Mouse (Mus musculus): Measurements from ENCODE around the gene Entpd8. TPM values are rescaled to one million over a fixed set of nuclear protein-coding genes. Genes with fewer than 3 reads are reported as not detected.

Entpd8 gene
- polyA plus RNA-seq, 1 experiment from 2014 or later: not detected

- peak overlapping the region; percentile 97 for H3K27ac ChIP-seq
- no peaks in the 10 kb centered on the region for H3K9me3 ChIP-seq (replicated peaks)
- 62% methylated on average over 6 of the region's 6 CpGs for WGBS
- no peak overlapping the region for H3K9ac ChIP-seq
- no peaks in the 10 kb centered on the region for H3K36me3 ChIP-seq
- H3K4me1 ChIP-seq: peaks cover 54% of the 10 kb centered on the region
- no peak for ATAC-seq (ENCODE audit: low FRiP score)
- no peak overlapping the region for H3K4me3 ChIP-seq
- no peaks in the 10 kb centered on the region for H3K27me3 ChIP-seq
- H3K4me2 ChIP-seq (replicated peaks): no peak overlapping the region
Observed at GRCm38 (mm10) chr2:25125146-25125545, 45.0 kb downstream of the Entpd8 start.

- peaks cover 61% of the 10 kb centered on the region for H3K4me1 ChIP-seq
Observed at GRCm38 (mm10) chr2:25126011-25127010, 46.2 kb downstream of the Entpd8 start.

GRCm38 (mm10) chr2:25127206-25127605, 47.1 kb downstream of the Entpd8 start:
- peak overlapping the region; percentile 97 for H3K27ac ChIP-seq
- no peak for ATAC-seq (ENCODE audit: low FRiP score)
- no peaks in the 10 kb centered on the region for H3K27me3 ChIP-seq
- H3K4me1 ChIP-seq: peaks cover 61% of the 10 kb centered on the region
- H3K4me3 ChIP-seq: no peak overlapping the region
- no peaks in the 10 kb centered on the region for H3K9me3 ChIP-seq (replicated peaks)
- H3K9ac ChIP-seq: 0 out of 2 replicates have a peak overlapping the region, but pooled peaks have one; percentile 10
- H3K4me2 ChIP-seq (replicated peaks): no peak overlapping the region
- no peaks in the 10 kb centered on the region for H3K36me3 ChIP-seq
- 36% methylated on average over 5 of the region's 5 CpGs for WGBS

More at GRCm38 (mm10) chr2:25126011-25127010, 46.2 kb downstream of the Entpd8 start:
- no peaks in the 10 kb centered on the region for H3K9me3 ChIP-seq (replicated peaks)
- H3K27me3 ChIP-seq: no peaks in the 10 kb centered on the region
- H3K9ac ChIP-seq: peak overlapping the region; percentile 15; the same call in 1 of the 2 replicates
- 11% methylated on average over 19 of the region's 19 CpGs for WGBS
- H3K4me2 ChIP-seq (replicated peaks): 0 out of 2 replicates have a peak overlapping the region, but pooled peaks have one; percentile 20
- peak; percentile 91 for ATAC-seq (ENCODE audit: low FRiP score)
- no peak overlapping the region for H3K4me3 ChIP-seq
- H3K36me3 ChIP-seq: no peaks in the 10 kb centered on the region
- peak overlapping the region; percentile 97 for H3K27ac ChIP-seq

- no peak overlapping the region for H3K4me2 ChIP-seq (replicated peaks)
- H3K9me3 ChIP-seq (replicated peaks): no peaks in the 10 kb centered on the region
- no peaks in the 10 kb centered on the region for H3K27me3 ChIP-seq
- ATAC-seq (ENCODE audit: low FRiP score): no peak
- no peaks in the 10 kb centered on the region for H3K36me3 ChIP-seq
- H3K27ac ChIP-seq: peak overlapping the region; percentile 97
- H3K4me3 ChIP-seq: no peak overlapping the region
- peaks cover 61% of the 10 kb centered on the region for H3K4me1 ChIP-seq
- WGBS: 68% methylated on average over 11 of the region's 11 CpGs
- H3K9ac ChIP-seq: peak overlapping the region; percentile 10; the same call in 1 of the 2 replicates
Observed at GRCm38 (mm10) chr2:25128072-25128471, 48.0 kb downstream of the Entpd8 start.

GRCm38 (mm10) chr2:25131601-25132000, 51.5 kb downstream of the Entpd8 start:
- Histone ChIP-seq H3K4me3 (no peak overlapping the region), H3K4me2 (replicated peaks) (no peak overlapping the region), H3K27ac (no peak overlapping the region), H3K9me3 (replicated peaks) (no peaks in the 10 kb centered on the region), H3K36me3 (no peaks in the 10 kb centered on the region), H3K27me3 (no peaks in the 10 kb centered on the region), H3K9ac (no peak overlapping the region), H3K4me1 (peaks cover 37% of the 10 kb centered on the region)
- ATAC-seq (ENCODE audit: low FRiP score): no peak
- 82% methylated on average over 9 of the region's 9 CpGs for WGBS

Small RNA genes within 50 kb of the gene (microRNA-seq; reads per million reads assigned to microRNA genes)
- gene Gm24328 (not detected), gene Mir7664 (not detected)

Other genes starting within 250 kb of the Entpd8 start
- gene Ehmt1, start 160.7 kb upstream of the Entpd8 start, polyA plus RNA-seq (2016; fragmentation: Nextera tagmentation; extraction: Ambion mirVana): 126 and 134 TPM in 2 replicates
- gene Arrdc1, start 145.1 kb upstream of the Entpd8 start, polyA plus RNA-seq (2016; fragmentation: Nextera tagmentation; extraction: Ambion mirVana): 20.0 and 21.9 TPM in 2 replicates
- gene Zmynd19, start 130.5 kb upstream of the Entpd8 start, polyA plus RNA-seq (2016; fragmentation: Nextera tagmentation; extraction: Ambion mirVana): 19.7 and 20.7 TPM in 2 replicates
- gene Dph7, start 117.9 kb upstream of the Entpd8 start, polyA plus RNA-seq (2016; fragmentation: Nextera tagmentation; extraction: Ambion mirVana): 28.5 and 29.9 TPM in 2 replicates
- gene Mrpl41, start 105.2 kb upstream of the Entpd8 start, polyA plus RNA-seq (2016; fragmentation: Nextera tagmentation; extraction: Ambion mirVana): 141 and 148 TPM in 2 replicates
- 3.8 and 5.0 TPM in 2 replicates for gene Pnpla7, start 104.3 kb upstream of the Entpd8 start, polyA plus RNA-seq (2016; fragmentation: Nextera tagmentation; extraction: Ambion mirVana)
- 108 and 115 TPM in 2 replicates for gene Nsmf, start 25.9 kb upstream of the Entpd8 start, polyA plus RNA-seq (2016; fragmentation: Nextera tagmentation; extraction: Ambion mirVana)
- 0.14 and 0.22 TPM in 2 replicates for gene Noxa1, start 14.8 kb downstream of the Entpd8 start, polyA plus RNA-seq (2016; fragmentation: Nextera tagmentation; extraction: Ambion mirVana)
- 70.9 and 76.4 TPM in 2 replicates for gene Nrarp, start 100.5 kb downstream of the Entpd8 start, polyA plus RNA-seq (2016; fragmentation: Nextera tagmentation; extraction: Ambion mirVana)
- gene Tor4a, start 116.6 kb downstream of the Entpd8 start, polyA plus RNA-seq (2016; fragmentation: Nextera tagmentation; extraction: Ambion mirVana): 1.8 and 2.4 TPM in 2 replicates
- gene Nelfb, start 131.2 kb downstream of the Entpd8 start, polyA plus RNA-seq (2016; fragmentation: Nextera tagmentation; extraction: Ambion mirVana): 107 and 117 TPM in 2 replicates
- not detected in 2 replicates for gene Stpg3, start 134.3 kb downstream of the Entpd8 start, polyA plus RNA-seq (2016; fragmentation: Nextera tagmentation; extraction: Ambion mirVana)
- gene Fam166a, start 138.4 kb downstream of the Entpd8 start, polyA plus RNA-seq (2016; fragmentation: Nextera tagmentation; extraction: Ambion mirVana): 0.19 TPM in 1 of 2 replicates, not detected in the other
- gene Tubb4b, start 144.4 kb downstream of the Entpd8 start, polyA plus RNA-seq (2016; fragmentation: Nextera tagmentation; extraction: Ambion mirVana): 391 and 416 TPM in 2 replicates
- not detected in 2 replicates for gene Slc34a3, start 154.1 kb downstream of the Entpd8 start, polyA plus RNA-seq (2016; fragmentation: Nextera tagmentation; extraction: Ambion mirVana)
- not detected in 2 replicates for gene Rnf224, start 156.5 kb downstream of the Entpd8 start, polyA plus RNA-seq (2016; fragmentation: Nextera tagmentation; extraction: Ambion mirVana)
- gene Rnf208, start 162.0 kb downstream of the Entpd8 start, polyA plus RNA-seq (2016; fragmentation: Nextera tagmentation; extraction: Ambion mirVana): 37.8 and 40.5 TPM in 2 replicates
- not detected in 2 replicates for gene Cysrt1, start 162.1 kb downstream of the Entpd8 start, polyA plus RNA-seq (2016; fragmentation: Nextera tagmentation; extraction: Ambion mirVana)
- gene AL732309.1, start 166.6 kb downstream of the Entpd8 start, polyA plus RNA-seq (2016; fragmentation: Nextera tagmentation; extraction: Ambion mirVana): 3.5 and 6.2 TPM in 2 replicates
- gene Tmem203, start 175.1 kb downstream of the Entpd8 start, polyA plus RNA-seq (2016; fragmentation: Nextera tagmentation; extraction: Ambion mirVana): 16.5 and 18.6 TPM in 2 replicates
- gene Tprn, start 182.3 kb downstream of the Entpd8 start, polyA plus RNA-seq (2016; fragmentation: Nextera tagmentation; extraction: Ambion mirVana): 13.2 and 14.9 TPM in 2 replicates
- gene Ssna1, start 192.1 kb downstream of the Entpd8 start, polyA plus RNA-seq (2016; fragmentation: Nextera tagmentation; extraction: Ambion mirVana): 195 and 201 TPM in 2 replicates
- 147 and 152 TPM in 2 replicates for gene Anapc2, start 192.2 kb downstream of the Entpd8 start, polyA plus RNA-seq (2016; fragmentation: Nextera tagmentation; extraction: Ambion mirVana)
- not detected in 2 replicates for gene Tmem210, start 207.8 kb downstream of the Entpd8 start, polyA plus RNA-seq (2016; fragmentation: Nextera tagmentation; extraction: Ambion mirVana)
- not detected in 2 replicates for gene Lrrc26, start 209.6 kb downstream of the Entpd8 start, polyA plus RNA-seq (2016; fragmentation: Nextera tagmentation; extraction: Ambion mirVana)
- gene Grin1, start 238.9 kb downstream of the Entpd8 start, polyA plus RNA-seq (2016; fragmentation: Nextera tagmentation; extraction: Ambion mirVana): 6.3 and 6.9 TPM in 2 replicates

Measured in hindbrain, embryonic 12.5 days (tissue).